Mouse (Mus musculus) layer of hippocampus, postnatal 10 days (tissue): ENCODE data around the gene Ddah2. TPM values are rescaled to one million over a fixed set of nuclear protein-coding genes. Genes with fewer than 3 reads are reported as not detected.

ENCODE experiments used
- DNase-seq, 2 experiments: peaks; one replicate each; pipeline ENCODE4 v3.0.0; 2021; ENCODE audit warnings: low spot score in 2 of 2
- total RNA-seq, 2 experiments: library from RNA; stranded (reverse); gene quantifications; 2 replicates each; pipeline ENCODE4 v1.2.3; 2021

Gene Ddah2
- total RNA-seq, 2 experiments from 2014 or later, result 47.3 to 59.0 TPM

DNA sequence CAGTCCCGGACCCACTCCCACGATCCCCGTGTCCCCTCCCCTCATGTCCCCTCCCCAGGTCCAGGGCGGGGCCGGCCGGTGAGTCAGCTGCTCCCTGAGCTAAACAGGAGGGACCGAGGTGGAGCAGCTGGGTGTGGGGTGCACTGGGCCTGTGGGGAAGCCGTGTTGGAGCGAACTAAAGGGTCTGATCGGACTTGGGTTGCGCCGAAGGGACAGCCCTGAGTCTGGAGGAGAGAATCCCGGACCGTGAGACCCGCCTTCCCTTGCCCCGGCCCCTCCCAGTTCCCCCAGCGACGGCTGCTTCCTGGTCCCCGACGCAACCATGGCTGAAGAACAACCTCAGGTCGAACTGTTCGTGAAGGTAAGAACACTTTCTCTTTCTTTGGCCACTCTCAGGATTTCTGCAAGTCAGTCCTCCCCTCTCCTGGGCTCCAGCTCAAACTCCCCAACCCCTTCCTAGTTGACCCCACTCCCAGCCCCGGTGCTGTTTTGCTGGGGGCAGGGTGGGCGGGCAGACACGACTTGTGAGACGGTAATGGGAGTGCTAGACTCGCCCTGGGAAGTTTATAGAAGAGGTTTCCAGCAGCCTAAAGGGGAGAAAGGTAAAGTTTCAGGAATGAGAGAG, 8.6 kb upstream of the Ddah2 start:
- peak; percentile 28 to 47 for DNase-seq

DNA sequence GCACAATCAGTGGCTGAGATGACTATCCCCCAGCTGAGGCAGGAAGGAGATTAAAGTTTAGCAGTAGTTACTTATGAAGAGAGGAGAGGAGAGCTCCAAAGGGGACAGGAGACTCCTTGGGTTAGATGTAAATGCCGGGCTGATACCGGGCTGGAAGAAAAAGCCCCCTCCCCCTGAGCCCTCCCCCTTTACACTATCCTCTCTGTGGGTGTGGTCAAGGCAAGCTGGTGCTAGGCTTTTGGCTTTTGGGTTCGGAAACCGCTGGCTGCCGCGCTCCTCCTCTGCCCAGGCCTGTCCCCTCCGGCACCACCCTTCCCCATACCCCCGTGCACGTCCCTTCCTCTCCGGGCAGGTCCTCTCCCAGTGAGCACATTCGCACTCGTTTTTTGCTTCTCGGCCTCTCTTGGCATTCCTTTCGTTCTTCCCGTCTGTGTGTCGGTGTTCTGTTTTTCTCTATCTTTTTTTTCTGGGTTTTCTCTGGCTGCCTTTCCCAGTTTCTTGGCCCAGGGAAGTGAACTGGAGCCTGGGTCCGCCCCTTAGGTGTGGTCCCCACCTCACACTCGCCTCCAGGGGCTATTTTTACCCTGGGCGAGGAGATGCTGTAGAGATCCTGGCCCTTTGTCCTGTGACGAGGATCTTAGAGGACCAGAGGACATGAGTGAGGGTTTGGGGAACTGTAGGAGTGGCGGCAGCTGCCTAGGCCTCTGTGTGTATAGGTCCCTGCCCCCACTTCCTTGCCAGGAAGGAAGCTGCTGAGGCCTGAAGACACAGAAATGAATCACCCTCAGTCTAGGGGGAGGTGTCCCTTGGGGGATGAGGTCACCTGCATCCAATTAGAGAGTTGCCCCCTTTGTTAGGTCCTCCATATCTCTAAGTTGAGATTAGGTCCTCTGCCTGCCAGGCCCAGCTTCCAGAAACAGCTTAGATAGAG, 7.4 kb upstream of the Ddah2 start:
- peak; percentile 37 to 46 for DNase-seq

DNA sequence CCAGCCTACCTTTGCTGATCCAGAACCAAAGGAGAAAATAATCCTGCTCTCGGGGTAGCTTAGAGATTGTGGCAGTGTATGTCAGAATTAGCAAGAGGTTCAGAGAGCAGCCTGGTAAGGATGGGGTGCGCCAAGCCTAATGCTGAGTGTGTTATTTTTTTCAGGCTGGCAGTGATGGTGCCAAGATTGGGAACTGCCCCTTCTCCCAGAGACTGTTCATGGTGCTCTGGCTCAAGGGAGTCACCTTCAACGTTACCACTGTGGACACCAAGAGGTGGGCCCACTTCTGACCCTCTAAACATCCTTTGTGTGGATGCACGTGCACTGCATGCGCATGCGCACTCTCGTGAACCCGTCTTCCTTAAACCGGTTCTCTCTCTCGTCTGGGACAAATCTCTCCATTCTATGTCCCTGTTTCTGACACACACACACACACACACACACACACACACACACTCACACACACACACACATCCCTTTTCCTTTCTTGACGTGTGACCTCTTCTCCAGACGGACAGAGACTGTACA, 6.5 kb upstream of the Ddah2 start:
- no peak for DNase-seq

DNA sequence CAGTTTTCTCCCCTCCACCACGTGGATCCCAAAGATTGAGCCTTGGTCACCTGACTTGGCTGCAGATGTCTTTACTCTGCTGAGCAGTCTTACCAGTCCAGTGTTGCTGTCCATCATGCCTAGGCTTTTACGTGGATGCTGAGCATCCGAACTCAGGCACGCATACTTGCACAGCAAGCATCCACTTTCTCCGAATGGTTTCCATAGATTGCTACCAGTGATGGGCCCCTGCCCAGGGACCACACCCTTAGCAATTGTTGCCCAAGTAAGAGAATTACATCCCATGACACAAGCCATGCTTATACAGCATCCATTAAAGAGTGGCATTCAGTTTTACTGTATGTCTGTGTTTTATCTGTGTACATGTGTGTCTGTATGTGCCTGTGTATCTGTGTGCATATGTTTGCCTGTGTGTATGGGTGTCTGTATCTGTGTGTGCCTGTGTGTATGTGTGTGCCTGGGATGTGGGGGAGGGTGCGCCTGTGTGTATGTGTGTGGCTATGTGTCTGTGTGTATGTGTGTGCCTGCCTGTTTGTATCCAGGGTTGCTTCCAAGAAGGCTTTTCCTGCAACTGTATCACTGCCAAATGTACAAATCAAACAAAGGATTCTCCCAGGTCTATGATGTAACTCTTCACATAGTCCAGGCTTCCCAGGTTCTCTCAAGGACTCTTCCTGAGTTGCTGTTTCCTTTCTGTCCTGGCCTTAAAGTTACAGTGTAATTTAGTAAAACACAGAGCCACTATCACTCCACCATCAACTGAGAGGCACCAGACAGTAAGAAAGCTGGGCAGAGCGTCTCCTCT, 2.9 kb upstream of the Ddah2 start:
- no peak for DNase-seq

DNA sequence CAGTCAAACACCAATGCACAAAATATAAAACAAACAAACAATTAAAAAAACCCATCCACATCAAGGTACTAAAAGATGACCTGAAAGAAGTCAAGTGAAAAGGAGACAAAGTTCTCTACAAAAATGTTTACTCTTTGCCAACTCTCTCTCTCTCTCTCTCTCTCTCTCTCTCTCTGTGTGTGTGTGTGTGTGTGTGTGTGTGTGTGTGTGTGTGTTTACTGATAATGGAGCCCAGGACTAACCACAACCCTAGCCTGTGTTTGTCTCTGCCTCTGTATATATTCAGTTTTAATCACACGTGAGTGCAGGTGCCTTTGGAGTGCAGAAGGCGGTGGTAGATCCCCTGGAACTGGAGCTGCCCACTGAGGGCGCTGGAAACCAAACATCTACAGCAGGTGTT, 1.7 kb upstream of the Ddah2 start:
- no peak for DNase-seq

DNA sequence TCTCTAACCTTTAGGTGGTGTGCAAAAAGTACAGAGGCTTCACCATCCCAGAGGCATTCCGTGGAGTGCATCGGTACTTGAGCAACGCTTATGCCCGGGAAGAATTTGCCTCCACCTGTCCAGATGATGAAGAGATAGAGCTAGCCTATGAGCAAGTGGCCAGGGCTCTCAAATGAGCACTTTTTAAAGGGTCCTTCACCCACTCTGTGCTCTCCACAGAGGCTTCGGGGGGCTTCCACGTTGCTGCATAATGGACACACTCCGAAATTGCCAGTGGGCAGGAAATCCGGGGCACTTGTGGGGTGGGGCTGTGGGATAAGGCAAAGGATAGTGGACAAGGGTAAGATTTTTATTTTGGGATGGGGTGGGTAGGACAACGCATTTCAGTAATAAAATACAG, 519 bp upstream of the Ddah2 start:
- no peak for DNase-seq

DNA sequence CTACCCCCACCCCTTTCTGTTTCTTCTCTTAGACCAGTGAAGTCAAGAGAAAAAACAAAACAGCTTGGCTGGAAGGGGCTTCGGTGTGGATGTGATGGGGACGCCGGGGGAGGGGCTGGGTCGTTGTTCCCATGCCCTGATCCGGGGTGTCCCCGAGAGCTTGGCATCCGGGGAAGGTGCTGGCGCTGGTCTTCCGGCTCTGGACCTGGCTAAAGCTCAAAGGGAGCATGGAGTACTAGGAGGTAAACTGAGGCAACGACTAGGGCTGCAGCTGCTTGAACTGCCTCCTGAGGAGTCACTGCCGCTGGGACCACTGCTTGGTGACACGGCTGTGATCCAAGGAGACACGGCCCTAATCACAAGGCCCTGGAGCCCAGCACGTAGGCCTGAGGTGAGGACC, 1.2 kb downstream of the Ddah2 start:
- no peak for DNase-seq

DNA sequence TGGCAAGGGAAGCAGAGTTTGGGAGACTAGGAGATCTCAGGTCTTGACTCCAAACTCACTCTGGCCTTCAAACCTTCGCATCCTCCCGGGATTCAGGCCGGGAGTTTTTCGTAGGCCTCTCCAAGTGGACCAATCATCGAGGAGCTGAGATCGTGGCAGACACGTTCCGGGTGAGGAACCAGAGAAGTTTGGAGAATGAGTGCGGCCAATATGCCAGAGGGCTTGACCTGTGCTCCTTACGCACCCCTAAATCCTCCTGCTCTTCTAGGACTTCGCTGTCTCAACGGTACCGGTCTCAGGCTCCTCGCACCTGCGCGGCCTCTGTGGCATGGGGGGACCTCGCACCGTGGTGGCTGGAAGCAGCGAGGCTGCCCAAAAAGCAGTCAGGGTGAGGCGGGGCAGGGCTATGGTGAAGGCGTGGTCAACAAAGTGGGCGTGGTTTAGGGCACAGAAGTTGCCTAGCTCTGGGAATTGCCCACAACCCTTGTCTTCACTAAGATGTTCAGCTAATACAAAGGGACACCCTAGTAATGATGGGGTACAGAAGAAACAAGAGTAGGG, 2.0 kb downstream of the Ddah2 start:
- no peak for DNase-seq

DNA sequence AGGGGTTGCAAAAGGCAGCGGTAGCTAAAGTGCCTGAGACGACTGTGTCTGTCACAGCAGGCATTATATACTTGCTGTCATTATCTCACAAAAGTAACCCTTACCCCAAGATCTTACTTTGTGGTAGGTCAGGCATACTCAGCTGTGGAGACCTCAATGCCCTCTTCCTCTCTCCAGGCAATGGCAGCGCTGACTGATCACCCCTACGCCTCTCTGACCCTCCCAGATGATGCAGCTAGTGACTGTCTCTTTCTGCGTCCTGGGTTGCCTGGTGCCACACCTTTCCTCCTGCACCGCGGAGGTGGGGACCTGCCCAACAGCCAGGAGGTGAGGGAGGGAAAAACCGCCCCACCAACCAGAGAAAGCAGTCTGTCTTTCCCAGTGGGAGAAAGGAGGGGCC, 2.5 kb downstream of the Ddah2 start:
- no peak for DNase-seq

DNA sequence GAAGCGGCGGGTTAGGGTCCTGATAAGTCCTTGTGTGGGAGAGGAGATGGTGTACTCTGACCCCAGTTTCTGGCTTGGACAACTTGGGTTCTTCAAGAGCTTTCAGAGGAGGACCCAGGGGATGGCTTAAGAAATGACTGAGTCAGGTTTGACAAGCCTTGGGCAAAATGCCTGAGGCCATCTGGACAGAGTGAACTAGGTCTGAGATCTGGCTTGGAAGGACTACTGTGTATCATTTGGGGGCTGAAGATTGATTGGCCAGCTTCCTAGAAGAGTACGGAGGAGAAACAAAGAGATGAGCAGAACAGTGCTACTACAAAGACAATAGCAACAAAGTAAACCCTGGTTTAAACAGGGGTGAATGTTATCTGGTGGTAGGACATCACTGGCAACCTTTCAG, 4.6 kb downstream of the Ddah2 start:
- DNase-seq, result no peak

DNA sequence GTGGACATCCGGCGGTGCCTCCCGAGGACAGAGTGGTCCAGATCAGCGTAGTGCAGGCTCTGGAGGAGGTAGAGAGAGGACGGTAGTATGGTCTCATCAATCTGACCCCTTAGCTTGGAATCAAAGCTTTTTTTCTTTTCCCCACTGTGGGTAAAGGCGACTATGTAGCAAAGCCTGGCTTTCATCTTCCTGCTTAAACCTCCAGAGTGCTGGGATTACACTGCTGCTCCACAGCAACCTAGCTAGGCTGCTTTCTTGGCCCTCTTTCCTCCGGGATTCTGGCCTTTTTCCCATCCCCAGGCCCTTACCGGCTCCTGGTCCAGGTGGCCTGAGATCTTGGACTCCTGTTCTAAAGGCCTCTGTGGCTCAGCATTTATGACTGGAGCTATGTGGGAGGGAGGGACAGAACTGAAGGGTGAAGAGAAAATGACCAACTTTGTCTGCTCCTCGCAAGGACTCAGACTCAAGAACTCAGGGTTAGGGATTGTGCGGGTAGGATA, 5.6 kb downstream of the Ddah2 start:
- no peak for DNase-seq

DNA sequence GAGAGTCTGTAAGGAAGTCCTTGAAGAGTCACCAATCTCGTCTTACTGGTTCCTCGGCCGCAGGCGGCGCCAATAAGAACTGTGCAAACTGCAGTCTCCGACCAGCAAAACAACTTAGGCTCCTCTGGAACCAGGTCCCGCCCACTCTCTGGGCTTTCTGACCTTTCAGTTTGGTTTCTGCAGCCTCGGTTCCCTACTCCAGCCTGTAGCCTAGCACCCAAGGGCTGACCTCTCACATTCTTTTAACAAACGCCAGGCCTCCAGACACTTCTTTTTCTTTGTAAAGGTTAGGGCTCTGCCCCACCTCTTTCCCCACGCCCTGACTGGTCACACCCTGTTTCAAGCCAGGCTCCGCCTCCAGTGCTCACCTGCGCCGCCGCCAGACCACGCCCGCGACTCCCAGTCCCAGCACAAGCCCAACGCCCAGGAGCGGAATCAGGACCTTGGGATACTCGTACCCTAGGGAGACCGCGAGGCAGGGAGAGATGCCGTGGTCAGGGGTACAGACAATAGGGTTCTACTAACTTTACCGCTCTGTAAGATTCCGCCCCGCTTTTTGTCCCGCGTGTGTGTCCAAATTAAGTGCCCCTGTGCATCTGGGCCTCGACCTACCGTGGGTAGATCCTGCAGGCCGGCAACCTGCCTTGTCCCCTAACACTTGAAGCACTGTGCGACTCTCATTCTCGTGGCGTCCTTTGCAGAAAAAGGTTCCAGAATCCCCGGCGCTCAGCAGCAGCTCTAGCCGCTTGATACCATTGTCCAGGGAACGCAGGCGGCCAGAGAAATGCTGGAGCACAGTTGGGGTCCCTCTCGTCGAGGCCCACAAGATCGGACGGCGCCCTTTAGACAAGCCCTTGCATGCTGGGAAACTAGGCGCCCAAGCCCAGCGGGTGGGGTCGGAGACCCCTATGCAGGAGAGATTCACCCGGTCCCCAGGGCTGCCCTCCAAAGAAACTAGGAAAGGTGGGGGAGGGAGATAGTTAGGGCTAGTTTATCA, 6.4 kb downstream of the Ddah2 start, which contains the start of gene Ly6g6c:
Gene Ly6g6c (plus strand): TSS at position 438 of the 997 bp plus-strand sequence.
- DNase-seq, result no peak

DNA sequence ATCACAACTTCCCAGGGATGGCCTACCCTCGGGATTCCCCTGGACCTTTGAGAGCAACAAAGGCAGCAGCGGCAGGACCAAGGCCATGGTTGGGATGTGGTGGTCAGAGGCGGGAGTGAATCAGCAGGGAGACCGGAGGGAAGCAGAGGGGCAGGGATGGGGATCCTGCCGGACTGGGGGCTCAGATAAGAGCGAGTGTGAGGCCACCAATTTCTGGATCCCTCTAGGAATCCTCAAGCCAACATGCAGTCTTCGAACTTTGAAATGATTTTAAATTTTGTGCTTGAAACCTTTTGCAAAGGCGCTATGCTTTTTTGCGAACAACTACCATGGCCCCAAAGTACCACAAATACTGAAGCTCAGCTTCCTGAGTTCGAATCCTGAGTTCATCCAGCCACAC, 7.2 kb downstream of the Ddah2 start, which contains the start of gene Mpig6b:
Gene Mpig6b (minus strand): TSS at position 101 of the 400 bp plus-strand sequence.
- DNase-seq, result no peak

DNA sequence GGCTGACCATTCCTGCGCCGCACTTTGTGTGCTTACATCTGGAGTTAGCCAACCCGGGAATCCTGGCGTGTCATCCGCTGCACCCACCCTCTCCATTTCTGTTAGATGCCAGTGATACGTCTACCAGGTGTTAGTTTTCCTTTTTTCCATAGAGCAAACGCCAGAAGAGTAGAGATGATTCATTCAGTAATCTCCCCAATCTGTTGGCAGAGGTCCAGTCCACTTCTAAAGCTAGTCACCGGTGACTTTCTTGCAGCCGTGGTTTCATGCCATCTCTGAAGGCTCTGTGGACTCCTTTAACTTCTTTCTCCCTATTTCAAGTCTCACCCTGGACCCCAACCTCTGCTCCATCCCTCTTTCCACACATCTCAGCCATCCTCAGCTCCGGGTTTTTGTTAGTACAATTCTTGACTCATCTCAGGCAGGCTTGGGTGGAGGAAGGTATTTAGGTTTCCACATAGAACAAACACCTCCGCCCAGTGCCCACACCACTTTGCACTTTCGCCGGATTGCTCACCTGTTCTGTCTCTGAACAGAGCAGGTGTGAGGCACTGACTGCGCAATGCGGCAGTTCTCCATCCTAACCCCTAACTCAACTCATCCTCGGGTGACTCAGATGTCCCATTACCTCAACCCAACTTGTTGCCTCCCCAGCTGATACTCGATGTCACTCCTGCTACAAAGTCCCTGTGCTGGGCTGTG, 9.5 kb downstream of the Ddah2 start:
- no peak for DNase-seq

DNA sequence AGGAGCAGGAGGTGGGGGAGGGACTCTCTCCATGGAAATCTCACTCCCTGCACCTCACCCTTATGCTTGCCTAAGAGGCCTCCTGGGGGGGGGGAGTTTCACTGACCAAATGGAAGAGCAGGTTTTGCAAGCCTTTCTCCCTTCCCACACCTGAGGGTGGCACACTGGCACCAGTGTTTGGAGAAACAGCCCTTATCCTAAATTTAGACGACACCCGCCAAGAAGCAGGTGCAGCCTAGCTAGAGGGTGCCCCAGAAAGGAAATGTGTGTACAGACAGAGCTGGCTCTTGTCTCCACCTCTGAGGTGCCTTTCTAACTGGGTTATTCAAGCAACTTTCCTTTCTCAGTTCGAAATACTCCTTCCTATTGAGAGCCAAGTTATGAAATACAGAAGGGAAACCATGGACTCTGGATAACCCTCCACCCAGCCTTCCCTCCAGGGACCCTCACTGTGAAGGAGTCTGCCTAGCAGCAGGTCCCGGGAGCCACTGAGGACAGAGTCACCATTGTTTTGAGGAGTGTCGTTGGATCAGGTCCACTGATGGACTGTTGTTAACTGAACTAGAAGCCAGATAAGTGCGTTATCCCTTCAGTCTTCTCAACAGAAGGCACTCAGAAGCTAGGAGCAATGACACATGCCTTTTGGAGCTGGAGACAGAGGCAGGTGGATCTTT, 11.9 kb downstream of the Ddah2 start:
- no peak for DNase-seq

DNA sequence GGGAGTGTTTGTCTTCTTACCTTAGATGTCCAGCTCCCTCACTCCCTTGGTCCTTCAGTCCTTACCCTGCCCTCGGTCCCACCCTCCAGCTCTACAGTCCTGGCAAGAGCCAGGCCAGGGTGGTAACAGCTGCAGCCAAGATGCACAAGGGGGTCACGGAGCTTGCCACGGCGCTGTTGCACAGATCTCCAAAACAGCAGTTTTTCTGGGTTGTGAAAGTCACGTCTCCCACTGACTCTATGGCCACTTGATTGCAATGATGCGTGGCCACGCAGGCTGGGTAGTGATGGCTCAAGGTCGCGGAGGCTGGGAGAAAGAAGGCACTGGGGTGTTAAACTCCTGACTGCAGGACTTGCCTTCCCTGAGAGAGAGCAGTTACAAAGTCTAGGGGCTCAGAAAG, 12.6 kb downstream of the Ddah2 start:
- no peak for DNase-seq

DNA sequence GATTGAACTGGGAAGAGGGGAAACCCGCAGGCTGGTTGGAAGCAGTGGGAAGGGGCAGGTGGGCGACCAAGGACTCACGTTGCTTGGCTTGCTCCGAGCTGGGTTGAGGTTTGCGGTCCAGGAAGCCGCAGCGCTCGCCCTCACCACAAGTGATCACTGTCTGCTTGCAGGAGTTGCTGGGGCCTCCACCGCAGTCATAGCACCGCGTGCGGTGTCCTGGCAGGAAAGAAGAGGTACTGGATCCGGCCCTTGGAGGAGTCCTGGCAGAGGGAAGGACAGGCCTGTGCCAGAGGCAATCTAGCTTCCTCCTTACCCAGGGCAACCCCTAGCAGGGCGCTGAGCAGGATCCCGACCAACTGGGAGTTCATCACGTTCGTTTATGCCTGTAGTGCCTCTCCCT, 15.3 kb downstream of the Ddah2 start:
- no peak for DNase-seq

DNA sequence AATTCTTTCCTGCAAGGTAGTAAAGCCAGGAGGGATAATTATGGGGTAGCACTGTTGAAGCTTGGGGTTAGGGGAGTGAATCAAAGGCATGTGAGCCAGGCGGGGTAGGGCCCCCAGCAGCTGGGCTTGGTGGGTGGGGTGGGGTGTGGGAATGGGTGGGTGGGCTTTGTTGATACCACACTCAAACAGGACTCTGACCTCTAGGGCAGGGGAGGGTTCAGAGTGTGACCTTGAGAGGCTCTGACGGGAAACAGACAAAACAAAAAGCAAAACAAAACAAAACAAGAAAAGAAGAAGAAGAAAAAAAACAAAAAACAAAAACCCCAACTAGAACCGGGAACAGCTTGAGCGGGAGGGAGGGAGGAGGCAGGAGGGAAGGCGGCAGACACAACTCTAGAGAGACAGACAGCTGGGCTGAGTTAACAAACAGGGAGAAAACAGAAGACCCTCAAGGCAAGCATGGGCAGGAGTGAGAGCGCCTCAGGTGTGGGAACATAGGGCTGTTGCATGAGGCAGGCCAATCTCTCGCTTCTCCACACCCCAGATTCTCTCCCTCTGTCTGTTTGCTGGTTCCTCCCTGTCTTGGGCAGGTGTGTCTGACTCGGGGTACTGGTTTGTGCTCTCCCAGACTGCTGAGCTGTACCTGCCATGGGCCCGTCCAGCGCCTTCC, 17.8 kb downstream of the Ddah2 start, which contains the start of gene Ly6g6e:
Gene Ly6g6e (plus strand): TSS at position 396 of the 670 bp plus-strand sequence.
- no peak for DNase-seq
